Mouse (Mus musculus): ENCODE measurements around the gene Mul1. TPM values are rescaled to one million over a fixed set of nuclear protein-coding genes. Genes with fewer than 3 reads are reported as not detected.

The Mul1 gene
- polyA plus RNA-seq, 1 experiment from 2014 or later = 18.3 TPM

GRCm38 (mm10) chr4:138426778-138427705, 7.4 kb upstream of the Mul1 start:
- WGBS = 42% methylated on average over 22 of the region's 22 CpGs
- Histone ChIP-seq H3K4me3 (ENCODE audit: low read depth, low read length) (no peak overlapping the region), H3K9ac (ENCODE audit: low read depth, low read length) (no peak overlapping the region), H3K27me3 (ENCODE audit: control insufficient read depth, insufficient read depth, low read depth, low read length) (peaks cover 6% of the 10 kb centered on the region), H3K9me3 (replicated peaks; ENCODE audit: control insufficient read depth, low read length, poor library complexity, severe bottlenecking) (no peaks in the 10 kb centered on the region), H3K36me3 (ENCODE audit: control insufficient read depth, insufficient read depth, low read length) (no peaks in the 10 kb centered on the region), H3K4me2 (ENCODE audit: low read length) (peak overlapping the region; percentile 40), H3K27ac (ENCODE audit: low read length) (no peak overlapping the region), H3K4me1 (ENCODE audit: control insufficient read depth, insufficient read depth, low read length) (no peaks in the 10 kb centered on the region)
- peak; percentile 64; the same call in 1 of the 2 replicates for ATAC-seq

- 42% methylated on average over 3 of the region's 3 CpGs for WGBS
- Histone ChIP-seq H3K4me3 (ENCODE audit: low read depth, low read length) (no peak overlapping the region), H3K27ac (ENCODE audit: low read length) (no peak overlapping the region), H3K9ac (ENCODE audit: low read depth, low read length) (no peak overlapping the region), H3K4me2 (ENCODE audit: low read length) (no peak overlapping the region), H3K9me3 (replicated peaks; ENCODE audit: control insufficient read depth, low read length, poor library complexity, severe bottlenecking) (no peaks in the 10 kb centered on the region), H3K4me1 (ENCODE audit: control insufficient read depth, insufficient read depth, low read length) (no peaks in the 10 kb centered on the region; the same call in 1 of the 2 replicates), H3K27me3 (ENCODE audit: control insufficient read depth, insufficient read depth, low read depth, low read length) (peaks cover 8% of the 10 kb centered on the region), H3K36me3 (ENCODE audit: control insufficient read depth, insufficient read depth, low read length) (no peaks in the 10 kb centered on the region)
- ATAC-seq = no peak
Observed at GRCm38 (mm10) chr4:138429778-138430177, 4.7 kb upstream of the Mul1 start.

GRCm38 (mm10) chr4:138431340-138431739, 3.1 kb upstream of the Mul1 start:
- Histone ChIP-seq H3K4me1 (ENCODE audit: control insufficient read depth, insufficient read depth, low read length) (peaks cover 10% of the 10 kb centered on the region), H3K9ac (ENCODE audit: low read depth, low read length) (no peak overlapping the region), H3K27me3 (ENCODE audit: control insufficient read depth, insufficient read depth, low read depth, low read length) (peaks cover 8% of the 10 kb centered on the region), H3K9me3 (replicated peaks; ENCODE audit: control insufficient read depth, low read length, poor library complexity, severe bottlenecking) (no peaks in the 10 kb centered on the region), H3K4me2 (ENCODE audit: low read length) (no peak overlapping the region), H3K27ac (ENCODE audit: low read length) (no peak overlapping the region), H3K4me3 (ENCODE audit: low read depth, low read length) (no peak overlapping the region), H3K36me3 (ENCODE audit: control insufficient read depth, insufficient read depth, low read length) (no peaks in the 10 kb centered on the region)
- 60% methylated on average over 8 of the region's 8 CpGs for WGBS
- ATAC-seq = no peak

GRCm38 (mm10) chr4:138440062-138440461, 5.6 kb downstream of the Mul1 start:
- no peak overlapping the region for H3K27ac ChIP-seq (ENCODE audit: low read length)
- no peak overlapping the region for H3K9ac ChIP-seq (ENCODE audit: low read depth, low read length)
- ATAC-seq = no peak
- WGBS = 85% methylated on average over 3 of the region's 3 CpGs
- H3K4me2 ChIP-seq (ENCODE audit: low read length) = no peak overlapping the region
- H3K36me3 ChIP-seq (ENCODE audit: control insufficient read depth, insufficient read depth, low read length) = peaks cover 33% of the 10 kb centered on the region
- H3K4me3 ChIP-seq (ENCODE audit: low read depth, low read length) = no peak overlapping the region
- H3K9me3 ChIP-seq (replicated peaks; ENCODE audit: control insufficient read depth, low read length, poor library complexity, severe bottlenecking) = no peaks in the 10 kb centered on the region
- H3K4me1 ChIP-seq (ENCODE audit: control insufficient read depth, insufficient read depth, low read length) = peaks cover 9% of the 10 kb centered on the region
- H3K27me3 ChIP-seq (ENCODE audit: control insufficient read depth, insufficient read depth, low read depth, low read length) = no peaks in the 10 kb centered on the region

GRCm38 (mm10) chr4:138444941-138445340, 10.5 kb downstream of the Mul1 start:
- no peak for ATAC-seq
- H3K27me3 ChIP-seq (ENCODE audit: control insufficient read depth, insufficient read depth, low read depth, low read length) = no peaks in the 10 kb centered on the region
- no peak overlapping the region for H3K4me2 ChIP-seq (ENCODE audit: low read length)
- no peak overlapping the region for H3K27ac ChIP-seq (ENCODE audit: low read length)
- peaks cover 18% of the 10 kb centered on the region for H3K4me1 ChIP-seq (ENCODE audit: control insufficient read depth, insufficient read depth, low read length)
- peaks cover 13% of the 10 kb centered on the region for H3K36me3 ChIP-seq (ENCODE audit: control insufficient read depth, insufficient read depth, low read length)
- H3K4me3 ChIP-seq (ENCODE audit: low read depth, low read length) = no peak overlapping the region
- WGBS = 6% methylated on average over 5 of the region's 5 CpGs
- H3K9ac ChIP-seq (ENCODE audit: low read depth, low read length) = no peak overlapping the region
- H3K9me3 ChIP-seq (replicated peaks; ENCODE audit: control insufficient read depth, low read length, poor library complexity, severe bottlenecking) = no peaks in the 10 kb centered on the region

GRCm38 (mm10) chr4:138446981-138447380, 12.5 kb downstream of the Mul1 start:
- no peak overlapping the region for H3K4me3 ChIP-seq (ENCODE audit: low read depth, low read length)
- no peaks in the 10 kb centered on the region for H3K9me3 ChIP-seq (replicated peaks; ENCODE audit: control insufficient read depth, low read length, poor library complexity, severe bottlenecking)
- ATAC-seq = peak; percentile 65
- H3K27me3 ChIP-seq (ENCODE audit: control insufficient read depth, insufficient read depth, low read depth, low read length) = no peaks in the 10 kb centered on the region
- peak overlapping the region; percentile 21 for H3K4me2 ChIP-seq (ENCODE audit: low read length)
- peak overlapping the region; percentile 79 for H3K27ac ChIP-seq (ENCODE audit: low read length)
- 18% methylated on average over 13 of the region's 13 CpGs for WGBS
- peaks cover 18% of the 10 kb centered on the region for H3K4me1 ChIP-seq (ENCODE audit: control insufficient read depth, insufficient read depth, low read length)
- no peaks in the 10 kb centered on the region for H3K36me3 ChIP-seq (ENCODE audit: control insufficient read depth, insufficient read depth, low read length)
- peak overlapping the region; percentile 48 for H3K9ac ChIP-seq (ENCODE audit: low read depth, low read length)

GRCm38 (mm10) chr4:138447387-138447786, 12.9 kb downstream of the Mul1 start:
- H3K4me3 ChIP-seq (ENCODE audit: low read depth, low read length) = no peak overlapping the region
- peaks cover 18% of the 10 kb centered on the region for H3K4me1 ChIP-seq (ENCODE audit: control insufficient read depth, insufficient read depth, low read length)
- peak overlapping the region; percentile 21 for H3K4me2 ChIP-seq (ENCODE audit: low read length)
- WGBS = 1% methylated on average over 8 of the region's 8 CpGs
- H3K27ac ChIP-seq (ENCODE audit: low read length) = peak overlapping the region; percentile 79
- H3K36me3 ChIP-seq (ENCODE audit: control insufficient read depth, insufficient read depth, low read length) = no peaks in the 10 kb centered on the region
- peak; percentile 86 for ATAC-seq
- peak overlapping the region; percentile 48 for H3K9ac ChIP-seq (ENCODE audit: low read depth, low read length)
- no peaks in the 10 kb centered on the region for H3K27me3 ChIP-seq (ENCODE audit: control insufficient read depth, insufficient read depth, low read depth, low read length)
- H3K9me3 ChIP-seq (replicated peaks; ENCODE audit: control insufficient read depth, low read length, poor library complexity, severe bottlenecking) = no peaks in the 10 kb centered on the region

- 26% methylated on average over 15 of the region's 15 CpGs for whole genome bisulfite sequencing
- Histone ChIP-seq H3K9me3 (replicated peaks; ENCODE audit: control insufficient read depth, low read length, poor library complexity, severe bottlenecking) (no peaks in the 10 kb centered on the region), H3K4me3 (ENCODE audit: low read depth, low read length) (no peak overlapping the region), H3K36me3 (ENCODE audit: control insufficient read depth, insufficient read depth, low read length) (no peaks in the 10 kb centered on the region), H3K27ac (ENCODE audit: low read length) (peak overlapping the region; percentile 79), H3K27me3 (ENCODE audit: control insufficient read depth, insufficient read depth, low read depth, low read length) (no peaks in the 10 kb centered on the region), H3K4me2 (ENCODE audit: low read length) (peak overlapping the region; percentile 11; the same call in 1 of the 2 replicates), H3K4me1 (ENCODE audit: control insufficient read depth, insufficient read depth, low read length) (peaks cover 20% of the 10 kb centered on the region), H3K9ac (ENCODE audit: low read depth, low read length) (peak overlapping the region; percentile 33; the same call in 1 of the 2 replicates)
- peak; percentile 40 for ATAC-seq
Observed at GRCm38 (mm10) chr4:138447827-138448602, 13.5 kb downstream of the Mul1 start.

Measured in midbrain, embryonic 16.5 days (tissue).